Comparison of ENCODE assay signal across 27 mouse cellular contexts in genomic region chr4:46502606-46503502, GRCm38 (mm10). TPM values are rescaled to one million over a fixed set of nuclear protein-coding genes. Genes with fewer than 3 reads are reported as not detected.
DNase-seq lines count a peak whose midpoint lies in the region; ATAC-seq and TF ChIP-seq lines count a peak whose summit lies in the region.
"Had no signal": no experiment of that assay in that cellular context is flagged by ENCODE, and none has a peak within 500 bp of the region (broad histone marks: within the 10 kb centered on the region; RNA-seq: fewer than 3 reads in every experiment).

No protein-coding gene starts in this region.

- H3K9ac ChIP-seq in neural tube, embryonic 15.5 days (replicated peaks), result no peak overlapping the region
- H3K9ac ChIP-seq: embryonic facial prominence, embryonic 13.5 days; hindbrain, embryonic 12.5 days; kidney, embryonic 15.5 days; liver, embryonic 14.5 days; lung, embryonic 15.5 days had no signal

- peaks cover 36% of the 10 kb centered on the region for H3K36me3 ChIP-seq in neural tube, embryonic 15.5 days

- peaks cover 5% of the 10 kb centered on the region for H3K27me3 ChIP-seq in neural tube, embryonic 15.5 days (replicated peaks)
- H3K27me3 ChIP-seq: CH12.LX; megakaryocyte, embryonic 14.5 days had no signal

- intact Hi-C loops in gastrocnemius, adult 2 months (cut with DNase I), result no loop called here

- peaks cover 10% of the 10 kb centered on the region; the same call in 1 of the 2 replicates for H3K4me1 ChIP-seq in neural tube, embryonic 15.5 days

- ATAC-seq in neural tube, embryonic 15.5 days (ENCODE audit: low FRiP score), result no peak
- ATAC-seq: midbrain, embryonic 16.5 days had no signal

- H3K27ac ChIP-seq in gastrocnemius, adult 2 months, result no peak overlapping the region
- no peak overlapping the region for H3K27ac ChIP-seq in neural tube, embryonic 15.5 days (replicated peaks)
- H3K27ac ChIP-seq: embryonic facial prominence, embryonic 13.5 days; heart, embryonic 10.5 days; hindbrain, embryonic 12.5 days; kidney, embryonic 15.5 days; liver, embryonic 14.5 days; lung, embryonic 15.5 days had no signal

- 61% methylated on average over 16 of the region's 16 CpGs for WGBS in neural tube, embryonic 15.5 days

- peak; percentile 16 for DNase-seq in gastrocnemius, adult 2 months
- DNase-seq in gastrocnemius, adult 8-10 months (ENCODE audit: low spot score in 2 of 2), result no peak
- DNase-seq in neural tube, embryonic 10.5 days (ENCODE audit: extremely low spot score, low spot score), result peak; percentile 25
- DNase-seq in embryo, embryonic 10.5 days (ENCODE audit: low spot score), result peak; percentile 52
- DNase-seq in Muller cell, postnatal 12 days (ENCODE audit: inconsistent ontology term), result no peak
- DNase-seq in urinary bladder, postnatal 4 days (ENCODE audit: low spot score in 2 of 2), result no peak
- DNase-seq: adrenal gland, postnatal 10 days; B cell, adult 2 months; cerebellum, adult 9-11 months; kidney, adult 11 months; kidney, postnatal 36 days; layer of hippocampus, adult 9-11 months; lung, postnatal 36 days; right cerebral cortex, postnatal 14 days; spleen, adult 18-20 months had no signal

- no peaks in the 10 kb centered on the region for H3K9me3 ChIP-seq in neural tube, embryonic 15.5 days (replicated peaks)
- H3K9me3 ChIP-seq: embryonic facial prominence, embryonic 13.5 days; heart, embryonic 10.5 days; hindbrain, embryonic 12.5 days; kidney, embryonic 15.5 days; lung, embryonic 15.5 days; megakaryocyte, embryonic 14.5 days had no signal

- no peak overlapping the region for H3K4me2 ChIP-seq in neural tube, embryonic 15.5 days
- H3K4me2 ChIP-seq: embryonic facial prominence, embryonic 13.5 days; hindbrain, embryonic 12.5 days; kidney, embryonic 15.5 days; lung, embryonic 15.5 days had no signal

- H3K4me3 ChIP-seq in gastrocnemius, adult 2 months, result no peak overlapping the region
- no peak overlapping the region for H3K4me3 ChIP-seq in neural tube, embryonic 15.5 days (replicated peaks)
- H3K4me3 ChIP-seq: embryonic facial prominence, embryonic 13.5 days; erythroblast, embryonic 14.5 days; heart, embryonic 10.5 days; hindbrain, embryonic 12.5 days; kidney, embryonic 15.5 days; lung, embryonic 15.5 days; myocyte had no signal

- no peak for TF ChIP-seq CTCF in gastrocnemius, adult 2 months (IDR thresholded peaks at IDR 0.05)

RNA-seq across cellular contexts. Expression of gene Nans, which starts 13.8 kb away (rescaled TPM):
- 10 to 100 TPM; 15.1 to 20.6 TPM for total RNA-seq in gastrocnemius, adult 2 months (2021)
- 10 to 100 TPM; 15.3 to 19.1 (median 16.8) TPM for total RNA-seq in gastrocnemius, adult 8-10 months (2022)
- polyA plus RNA-seq in neural tube, embryonic 15.5 days (2015; fragmentation: Nextera tagmentation; extraction: Ambion mirVana), result 76.5 and 85.4 TPM in 2 replicates

RNA-seq across cellular contexts. Expression of gene Trim14, which starts 33.1 kb away (rescaled TPM):
- total RNA-seq in gastrocnemius, adult 2 months (2021), result 1 to 10 TPM in 1 of 2 experiments, under 1 TPM in 1; 0.56 to 1.2 TPM
- total RNA-seq in gastrocnemius, adult 8-10 months (2022), result under 1 TPM in 3 of 4 experiments, not detected in 1; 0.58 to 0.77 (median 0.62) TPM
- 1.5 and 5.1 TPM in 2 replicates for polyA plus RNA-seq in neural tube, embryonic 15.5 days (2015; fragmentation: Nextera tagmentation; extraction: Ambion mirVana)

RNA-seq across cellular contexts. Expression of gene Anp32b, which starts 52.2 kb away (rescaled TPM):
- total RNA-seq in gastrocnemius, adult 2 months (2021), result 10 to 100 TPM; 62.7 to 65.8 TPM
- 10 to 100 TPM; 64.6 to 80.2 (median 70.7) TPM for total RNA-seq in gastrocnemius, adult 8-10 months (2022)
- polyA plus RNA-seq in neural tube, embryonic 15.5 days (2015; fragmentation: Nextera tagmentation; extraction: Ambion mirVana), result 70.3 and 129 TPM in 2 replicates

Comparison
In these comparisons a context has a peak if more than half of its experiments do, and no peak if none do; other contexts are left out.
1. DNase-seq: peak in gastrocnemius, adult 2 months (single experiment), neural tube, embryonic 10.5 days (single experiment) and embryo, embryonic 10.5 days (single experiment); none in gastrocnemius, adult 8-10 months (0 of 2), Muller cell, postnatal 12 days (single experiment) and urinary bladder, postnatal 4 days (0 of 2).